Mouse (Mus musculus) neural tube, embryonic 13.5 days (tissue): ENCODE results near the gene Mbnl2. TPM values are rescaled to one million over a fixed set of nuclear protein-coding genes. Genes with fewer than 3 reads are reported as not detected.

Experiments
- ATAC-seq: fragments of 200-750 bp; cut with Nextera tagmentation; 2 replicates; pipeline ENCODE4 v1.8.0; 2017; ENCODE audit warnings: low read depth, mild to moderate bottlenecking, moderate TSS enrichment, moderate library complexity
- H3K27ac ChIP-seq: fragments of 300-500 bp; sonication (generic); replicated peaks from 2 replicates; pipeline ENCODE4 v1.5.1; 2015; ENCODE audit warnings: moderate library complexity, mild to moderate bottlenecking, inconsistent platforms
- H3K27me3 ChIP-seq: fragments of 300-500 bp; sonication (generic); 2 replicates; pipeline ENCODE4 v1.6.1; 2015; ENCODE audit warnings: mild to moderate bottlenecking, inconsistent platforms
- H3K36me3 ChIP-seq: fragments of 300-500 bp; sonication (generic); 2 replicates; pipeline ENCODE4 v1.6.1; 2015; ENCODE audit warnings: mild to moderate bottlenecking, inconsistent platforms
- H3K4me1 ChIP-seq: fragments of 300-500 bp; sonication (generic); replicated peaks from 2 replicates; pipeline ENCODE4 v1.6.1; 2015; ENCODE audit warnings: inconsistent platforms
- H3K4me2 ChIP-seq: fragments of 300-500 bp; sonication (generic); 2 replicates; pipeline ENCODE4 v1.6.1; 2015; ENCODE audit warnings: inconsistent platforms, mild to moderate bottlenecking, moderate library complexity
- H3K4me3 ChIP-seq: fragments of 300-500 bp; sonication (generic); 2 replicates; pipeline ENCODE4 v1.5.1; 2015; ENCODE audit warnings: mild to moderate bottlenecking, inconsistent platforms
- H3K9ac ChIP-seq: fragments of 300-500 bp; sonication (generic); 2 replicates; pipeline ENCODE4 v1.6.1; 2015; ENCODE audit warnings: moderate library complexity, mild to moderate bottlenecking, inconsistent platforms
- H3K9me3 ChIP-seq: fragments of 300-500 bp; sonication (generic); 2 replicates; pipeline ENCODE4 v1.6.1; 2016; ENCODE audit warnings: inconsistent platforms
- WGBS: fragments of 180-500 bp; shearing (Covaris S2); methylation state at CpG from one replicate; pipeline ENCODE4 v1.1.7; 2015; 5-methylcytosine and 5-hydroxymethylcytosine counted together
- polyA plus RNA-seq: library from polyadenylated mRNA; unstranded; fragments of >200 nt; fragmentation: Nextera tagmentation; extraction: Ambion mirVana; gene quantifications from 2 replicates; pipeline ENCODE4 v1.2.1, GENCODE M21; 2015

The Mbnl2 gene
- polyA plus RNA-seq, 1 experiment from 2014 or later, result 39.4 TPM

DNA sequence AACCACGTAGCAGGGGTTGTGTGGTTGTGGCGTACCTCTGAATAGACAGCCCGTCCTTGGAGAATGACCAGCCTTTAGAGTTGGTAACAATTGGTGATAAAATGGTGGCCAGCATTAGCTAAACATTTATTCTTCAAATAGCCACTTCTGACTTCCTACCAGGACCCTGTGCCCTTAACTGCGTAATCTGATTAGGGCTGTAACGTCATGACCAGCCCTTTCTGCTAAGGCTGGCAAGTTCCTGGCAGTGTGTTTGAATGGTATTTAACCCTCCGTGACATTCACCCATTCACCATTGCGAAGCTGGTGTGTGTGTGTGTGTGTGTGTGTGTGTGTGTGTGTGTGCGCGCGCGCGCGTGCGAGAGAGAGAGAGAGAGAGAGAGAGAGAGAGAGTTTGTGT lies 94.6 kb downstream of the Mbnl2 start:
- H3K36me3 ChIP-seq, result no peaks in the 10 kb centered on the region
- no peak overlapping the region for H3K4me3 ChIP-seq
- no peaks in the 10 kb centered on the region for H3K9me3 ChIP-seq
- WGBS, result 71% methylated on average over 14 of the region's 14 CpGs
- no peaks in the 10 kb centered on the region for H3K27me3 ChIP-seq
- H3K4me2 ChIP-seq, result no peak overlapping the region
- no peak overlapping the region for H3K27ac ChIP-seq
- ATAC-seq, result no peak
- peaks cover 23% of the 10 kb centered on the region for H3K4me1 ChIP-seq
- H3K9ac ChIP-seq, result no peak overlapping the region

- no peak overlapping the region for H3K4me2 ChIP-seq
- H3K36me3 ChIP-seq, result no peaks in the 10 kb centered on the region
- H3K27ac ChIP-seq, result no peak overlapping the region
- no peaks in the 10 kb centered on the region for H3K9me3 ChIP-seq
- no peaks in the 10 kb centered on the region for H3K27me3 ChIP-seq
- no peak for ATAC-seq
- H3K4me3 ChIP-seq, result no peak overlapping the region
- H3K4me1 ChIP-seq, result peaks cover 23% of the 10 kb centered on the region
- no peak overlapping the region for H3K9ac ChIP-seq
- WGBS, result 76% methylated on average over 11 of the region's 11 CpGs
Measured at GRCm38 (mm10) chr14:120370631-120371030, 95.2 kb downstream of the Mbnl2 start.

DNA sequence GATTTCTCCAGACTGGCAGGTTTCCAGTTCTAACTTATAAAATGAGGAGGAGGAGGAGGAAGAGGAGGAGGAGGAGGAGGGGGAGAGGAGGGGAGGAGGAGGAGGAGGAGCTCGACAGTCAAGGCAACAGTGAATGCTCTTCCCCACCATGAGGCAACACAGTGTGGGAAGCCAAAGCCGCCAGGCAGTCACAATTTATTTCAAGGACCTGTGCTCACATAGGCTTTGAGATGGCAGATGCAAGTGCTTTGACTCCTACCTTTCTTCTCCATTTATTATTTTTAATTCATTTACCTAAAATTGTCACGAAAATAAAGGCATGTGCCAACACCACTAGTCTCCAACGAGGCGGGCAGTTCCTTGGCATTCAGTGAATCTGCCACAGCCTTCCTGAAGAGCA lies 95.7 kb downstream of the Mbnl2 start:
- Histone ChIP-seq H3K9ac (no peak overlapping the region), H3K36me3 (no peaks in the 10 kb centered on the region), H3K27me3 (no peaks in the 10 kb centered on the region), H3K27ac (no peak overlapping the region), H3K4me2 (no peak overlapping the region), H3K4me1 (peaks cover 23% of the 10 kb centered on the region), H3K4me3 (no peak overlapping the region), H3K9me3 (no peaks in the 10 kb centered on the region)
- no peak for ATAC-seq
- WGBS, result 82% methylated on average over 5 of the region's 5 CpGs

DNA sequence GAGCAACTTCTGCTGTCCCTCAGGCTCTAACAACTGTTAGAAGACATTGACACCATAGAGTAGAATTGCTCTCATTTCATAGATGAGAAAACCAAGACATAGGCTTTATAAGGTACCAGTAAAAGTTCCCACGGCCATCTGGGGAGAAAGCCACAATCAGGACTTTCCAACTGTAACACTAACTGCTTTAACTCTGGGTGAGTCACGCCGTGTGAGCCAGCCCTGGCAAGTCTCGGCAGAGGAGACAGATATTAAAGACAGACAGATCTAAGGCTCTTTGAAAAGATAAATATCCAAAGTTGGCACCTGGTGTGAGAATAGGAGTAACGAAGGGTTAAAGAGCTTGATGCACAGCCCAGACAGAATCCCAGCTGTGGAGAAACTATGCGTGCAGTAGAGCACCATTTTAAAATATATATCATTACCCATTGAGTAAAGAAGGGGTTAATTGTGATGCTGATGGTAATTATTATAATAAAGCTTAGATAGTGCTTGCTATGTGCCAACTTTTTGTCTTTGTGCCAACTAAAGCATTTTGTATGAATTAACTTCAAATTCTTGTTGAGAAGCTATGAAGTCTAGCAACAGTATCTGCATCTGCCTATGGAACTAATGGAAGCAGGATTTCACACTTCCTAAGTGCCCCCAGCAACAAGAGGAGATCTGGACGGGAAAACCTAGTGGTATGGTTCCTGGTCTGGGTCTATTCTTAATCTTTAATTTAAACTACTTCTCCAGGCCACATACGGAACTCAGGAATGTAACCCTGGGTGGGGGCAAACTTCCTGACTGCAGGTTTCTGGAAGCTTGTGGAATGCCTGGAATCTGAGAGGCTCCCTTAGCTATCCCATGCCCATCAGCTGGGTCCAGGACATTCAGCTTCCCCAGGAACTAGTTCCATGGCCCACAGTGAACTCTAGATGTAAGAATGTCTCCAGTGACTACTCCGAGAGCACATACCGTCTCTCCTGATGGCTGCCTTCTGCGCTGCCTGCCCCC lies 97.9 kb downstream of the Mbnl2 start:
- no peaks in the 10 kb centered on the region for H3K9me3 ChIP-seq
- no peak overlapping the region for H3K9ac ChIP-seq
- H3K27me3 ChIP-seq, result no peaks in the 10 kb centered on the region
- H3K27ac ChIP-seq, result no peak overlapping the region
- peaks cover 23% of the 10 kb centered on the region for H3K4me1 ChIP-seq
- no peak overlapping the region for H3K4me3 ChIP-seq
- no peak for ATAC-seq
- WGBS, result 80% methylated on average over 11 of the region's 11 CpGs
- H3K36me3 ChIP-seq, result no peaks in the 10 kb centered on the region
- no peak overlapping the region for H3K4me2 ChIP-seq

- H3K27me3 ChIP-seq, result no peaks in the 10 kb centered on the region
- no peak overlapping the region for H3K27ac ChIP-seq
- no peak for ATAC-seq
- H3K36me3 ChIP-seq, result no peaks in the 10 kb centered on the region
- no peak overlapping the region for H3K4me2 ChIP-seq
- WGBS, result 97% methylated on average over 14 of the region's 14 CpGs
- H3K9ac ChIP-seq, result no peak overlapping the region
- H3K4me1 ChIP-seq, result peaks cover 11% of the 10 kb centered on the region
- H3K4me3 ChIP-seq, result no peak overlapping the region
- H3K9me3 ChIP-seq, result no peaks in the 10 kb centered on the region
Measured at GRCm38 (mm10) chr14:120374786-120375185, 99.3 kb downstream of the Mbnl2 start.

DNA sequence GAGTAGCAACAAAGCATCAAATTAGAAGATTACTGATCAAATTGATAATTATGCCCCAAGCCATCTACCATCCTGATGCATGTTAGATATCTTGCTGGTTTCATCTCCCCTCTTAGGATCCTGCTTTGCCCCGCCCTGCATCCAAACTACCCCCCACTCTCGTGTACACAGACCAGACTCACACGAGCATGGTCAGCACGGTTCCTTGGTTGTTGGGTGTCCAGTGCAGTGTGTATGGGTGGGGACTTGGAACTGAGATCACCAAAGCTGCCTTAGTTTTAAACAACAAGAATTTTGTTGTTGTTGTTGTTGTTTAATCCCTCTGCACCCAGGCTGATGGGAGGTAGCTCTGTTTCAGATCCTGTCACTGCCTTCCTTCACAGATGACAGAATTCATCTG lies 101.7 kb downstream of the Mbnl2 start:
- Histone ChIP-seq H3K4me2 (no peak overlapping the region), H3K9ac (no peak overlapping the region), H3K27me3 (no peaks in the 10 kb centered on the region), H3K4me3 (no peak overlapping the region), H3K36me3 (no peaks in the 10 kb centered on the region), H3K9me3 (no peaks in the 10 kb centered on the region), H3K27ac (no peak overlapping the region), H3K4me1 (no peaks in the 10 kb centered on the region; the same call in 1 of the 2 replicates)
- no peak for ATAC-seq
- 89% methylated on average over 4 of the region's 4 CpGs for WGBS

GRCm38 (mm10) chr14:120378002-120378401 lies 102.5 kb downstream of the Mbnl2 start:
- H3K4me2 ChIP-seq, result no peak overlapping the region
- no peaks in the 10 kb centered on the region for H3K36me3 ChIP-seq
- no peaks in the 10 kb centered on the region for H3K9me3 ChIP-seq
- ATAC-seq, result no peak
- H3K27ac ChIP-seq, result no peak overlapping the region
- H3K4me3 ChIP-seq, result no peak overlapping the region
- no peaks in the 10 kb centered on the region for H3K27me3 ChIP-seq
- H3K4me1 ChIP-seq, result no peaks in the 10 kb centered on the region; the same call in 1 of the 2 replicates
- WGBS, result 79% methylated on average over 8 of the region's 8 CpGs
- no peak overlapping the region for H3K9ac ChIP-seq

GRCm38 (mm10) chr14:120379716-120380115 lies 104.2 kb downstream of the Mbnl2 start:
- no peak overlapping the region for H3K9ac ChIP-seq
- WGBS, result 77% methylated on average over 4 of the region's 4 CpGs

GRCm38 (mm10) chr14:120381378-120382134 lies 106.1 kb downstream of the Mbnl2 start:
- no peak overlapping the region for H3K27ac ChIP-seq
- H3K4me2 ChIP-seq, result no peak overlapping the region
- no peaks in the 10 kb centered on the region for H3K9me3 ChIP-seq
- peaks cover 7% of the 10 kb centered on the region for H3K4me1 ChIP-seq
- no peak overlapping the region for H3K4me3 ChIP-seq
- H3K27me3 ChIP-seq, result no peaks in the 10 kb centered on the region
- ATAC-seq, result no peak
- H3K9ac ChIP-seq, result no peak overlapping the region
- H3K36me3 ChIP-seq, result no peaks in the 10 kb centered on the region
- 78% methylated on average over 26 of the region's 26 CpGs for WGBS

More at GRCm38 (mm10) chr14:120379716-120380115, 104.2 kb downstream of the Mbnl2 start:
- no peaks in the 10 kb centered on the region for H3K36me3 ChIP-seq
- no peaks in the 10 kb centered on the region for H3K27me3 ChIP-seq
- H3K4me3 ChIP-seq, result no peak overlapping the region
- H3K27ac ChIP-seq, result 0 out of 2 replicates have a peak overlapping the region, but pooled peaks have one; percentile 5
- ATAC-seq, result no peak
- H3K4me2 ChIP-seq, result no peak overlapping the region
- no peaks in the 10 kb centered on the region for H3K9me3 ChIP-seq
- H3K4me1 ChIP-seq, result peaks cover 7% of the 10 kb centered on the region

- Histone ChIP-seq H3K27ac (no peak overlapping the region), H3K9ac (no peak overlapping the region), H3K4me2 (no peak overlapping the region), H3K9me3 (no peaks in the 10 kb centered on the region), H3K36me3 (no peaks in the 10 kb centered on the region), H3K27me3 (no peaks in the 10 kb centered on the region), H3K4me3 (no peak overlapping the region), H3K4me1 (peaks cover 7% of the 10 kb centered on the region)
- ATAC-seq, result no peak
- WGBS, result 87% methylated on average over 5 of the region's 5 CpGs
Measured at GRCm38 (mm10) chr14:120382179-120382578, 106.7 kb downstream of the Mbnl2 start.

- H3K4me2 ChIP-seq, result no peak overlapping the region
- no peaks in the 10 kb centered on the region for H3K27me3 ChIP-seq
- H3K9me3 ChIP-seq, result no peaks in the 10 kb centered on the region
- no peak overlapping the region for H3K4me3 ChIP-seq
- H3K4me1 ChIP-seq, result peaks cover 7% of the 10 kb centered on the region
- 55% methylated on average over 11 of the region's 11 CpGs for WGBS
- H3K9ac ChIP-seq, result no peak overlapping the region
- ATAC-seq, result no peak
- H3K36me3 ChIP-seq, result no peaks in the 10 kb centered on the region
- 0 out of 2 replicates have a peak overlapping the region, but pooled peaks have one; percentile 9 for H3K27ac ChIP-seq
Measured at GRCm38 (mm10) chr14:120383186-120383851, 107.8 kb downstream of the Mbnl2 start.

DNA sequence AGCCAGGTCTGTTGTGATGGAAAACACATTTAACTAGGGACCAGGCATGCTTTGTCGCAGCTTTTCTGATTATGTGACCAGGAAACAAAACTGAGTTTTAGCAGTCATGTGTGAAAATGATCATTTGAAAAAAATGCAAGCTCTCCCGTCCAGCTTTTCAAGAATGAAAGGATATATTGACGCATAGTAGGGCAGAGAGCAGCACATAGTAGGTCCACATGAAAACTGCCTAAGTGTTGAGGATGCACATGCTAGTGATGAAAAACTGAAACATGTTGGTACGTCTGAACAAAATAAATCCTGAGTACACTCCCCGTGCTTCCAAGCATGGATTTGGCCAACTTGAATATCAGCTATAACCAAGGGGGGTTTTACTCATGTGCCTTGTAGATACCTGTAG lies 109.1 kb downstream of the Mbnl2 start:
- 94% methylated on average over 5 of the region's 5 CpGs for whole genome bisulfite sequencing

More for the DNA sequence above, 109.1 kb downstream of the Mbnl2 start:
- no peaks in the 10 kb centered on the region for H3K9me3 ChIP-seq
- peaks cover 17% of the 10 kb centered on the region for H3K4me1 ChIP-seq
- no peak overlapping the region for H3K27ac ChIP-seq
- H3K4me2 ChIP-seq, result no peak overlapping the region
- H3K27me3 ChIP-seq, result no peaks in the 10 kb centered on the region
- H3K9ac ChIP-seq, result no peak overlapping the region
- 0 out of 2 replicates have a peak, but pooled peaks cover under 1% of the 10 kb centered on the region for H3K36me3 ChIP-seq
- ATAC-seq, result no peak
- H3K4me3 ChIP-seq, result no peak overlapping the region
